Mouse (Mus musculus) spleen, adult 2 months (tissue): ENCODE data around the gene Pcdh19. TPM values are rescaled to one million over a fixed set of nuclear protein-coding genes. Genes with fewer than 3 reads are reported as not detected.

Experiments
- DNase-seq, 2 experiments: peaks; one replicate each; pipeline versions ENCODE4 v3.0.0 to v3.0.0-alpha.2; 2012 to 2021; ENCODE audit warnings: low spot score in 2 of 2, low read depth in 1 of 2
- H3K27ac ChIP-seq: fragments of 200-500 bp; 2 replicates; pipeline ENCODE4 v1.5.1; 2012; ENCODE audit warnings: low read length, inconsistent platforms; ENCODE audit not compliant: insufficient read depth
- H3K27me3 ChIP-seq: fragments of 200-500 bp; 2 replicates; pipeline ENCODE4 v1.6.1; 2012; ENCODE audit warnings: mild to moderate bottlenecking, moderate library complexity, low read length, inconsistent platforms; ENCODE audit not compliant: control insufficient read depth, insufficient read depth
- H3K36me3 ChIP-seq: fragments of 200-500 bp; 2 replicates; pipeline ENCODE4 v1.6.1; 2012; ENCODE audit warnings: mild to moderate bottlenecking, low read length, inconsistent platforms; ENCODE audit not compliant: control insufficient read depth, insufficient read depth
- H3K4me1 ChIP-seq: fragments of 200-500 bp; 2 replicates; pipeline ENCODE4 v1.6.1; 2011; ENCODE audit warnings: inconsistent platforms; ENCODE audit not compliant: control insufficient read depth, insufficient read depth, insufficient read length
- H3K4me3 ChIP-seq: fragments of 200-500 bp; 2 replicates; pipeline ENCODE4 v1.5.1; 2011; ENCODE audit warnings: mild to moderate bottlenecking, inconsistent platforms; ENCODE audit not compliant: insufficient read depth, insufficient read length; ENCODE audit errors: extremely low read depth
- CTCF ChIP-seq: fragments of 200-500 bp; IDR thresholded peaks from 2 replicates; pipeline ENCODE4 v1.5.1; 2011; ENCODE audit warnings: mild to moderate bottlenecking, inconsistent platforms; ENCODE audit not compliant: insufficient read depth, insufficient read length, insufficient replicate concordance; ENCODE audit errors: extremely low read depth
- POLR2A ChIP-seq: fragments of 200-500 bp; IDR thresholded peaks from 2 replicates; pipeline ENCODE4 v1.6.1; 2011; ENCODE audit warnings: low read depth, low read length, inconsistent platforms
- WGBS: fragments of 180-500 bp; shearing (Covaris S2); methylation state at CpG from one replicate; pipeline ENCODE4 v1.1.7; 2018; 5-methylcytosine and 5-hydroxymethylcytosine counted together
- polyA plus RNA-seq: library from polyadenylated mRNA; depleted of rRNA; stranded (reverse); fragments of >200 nt; gene quantifications from 2 replicates; pipeline ENCODE4 v1.2.3, GENCODE M21; 2012

Pcdh19 gene
- polyA plus RNA-seq, 1 experiment = 0.04 TPM

DNA sequence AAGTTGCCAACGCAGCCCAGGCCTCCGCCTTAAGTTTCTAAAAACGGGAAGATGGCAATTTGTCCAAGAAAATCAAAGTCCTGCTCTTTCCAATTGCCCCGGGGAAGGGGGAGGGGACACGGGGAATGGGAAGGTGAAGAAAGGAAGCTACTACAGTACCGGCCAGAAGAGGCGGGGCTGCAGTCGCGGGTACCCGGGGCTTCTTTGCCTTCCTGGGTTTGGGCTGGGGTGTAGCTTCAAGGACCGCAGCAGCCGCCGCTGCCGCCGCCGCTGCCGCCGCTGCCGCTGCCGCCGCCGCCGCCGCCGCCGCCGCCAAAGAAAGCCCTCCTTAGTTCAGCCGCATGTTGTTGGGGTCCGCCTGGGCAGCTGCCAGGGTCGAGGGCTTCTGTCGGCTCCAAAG is 631 bp downstream of the Pcdh19 start:
- H3K4me1 ChIP-seq = 0 out of 2 replicates have a peak, but pooled peaks cover 3% of the 10 kb centered on the region
- H3K36me3 ChIP-seq = no peaks in the 10 kb centered on the region
- WGBS = 22% methylated on average over 15 of the region's 31 CpGs
- peaks cover 4% of the 10 kb centered on the region; the same call in 1 of the 2 replicates for H3K27me3 ChIP-seq
- peak overlapping the region; percentile 53; the same call in 1 of the 2 replicates for H3K4me3 ChIP-seq
- DNase-seq = no peak
- no peak overlapping the region for H3K27ac ChIP-seq
- TF ChIP-seq POLR2A (no peak), CTCF (no peak)

- Histone ChIP-seq H3K36me3 (no peaks in the 10 kb centered on the region), H3K4me3 (peak overlapping the region; percentile 18; the same call in 1 of the 2 replicates), H3K27me3 (peaks cover 4% of the 10 kb centered on the region; the same call in 1 of the 2 replicates), H3K4me1 (0 out of 2 replicates have a peak, but pooled peaks cover 3% of the 10 kb centered on the region), H3K27ac (no peak overlapping the region)
- WGBS = 22% methylated on average over 28 of the region's 37 CpGs
- no peak for TF ChIP-seq CTCF
- no peak for TF ChIP-seq POLR2A
- no peak for DNase-seq
Measured at GRCm38 (mm10) chrX:133687666-133688151, 1.1 kb downstream of the Pcdh19 start.

DNA sequence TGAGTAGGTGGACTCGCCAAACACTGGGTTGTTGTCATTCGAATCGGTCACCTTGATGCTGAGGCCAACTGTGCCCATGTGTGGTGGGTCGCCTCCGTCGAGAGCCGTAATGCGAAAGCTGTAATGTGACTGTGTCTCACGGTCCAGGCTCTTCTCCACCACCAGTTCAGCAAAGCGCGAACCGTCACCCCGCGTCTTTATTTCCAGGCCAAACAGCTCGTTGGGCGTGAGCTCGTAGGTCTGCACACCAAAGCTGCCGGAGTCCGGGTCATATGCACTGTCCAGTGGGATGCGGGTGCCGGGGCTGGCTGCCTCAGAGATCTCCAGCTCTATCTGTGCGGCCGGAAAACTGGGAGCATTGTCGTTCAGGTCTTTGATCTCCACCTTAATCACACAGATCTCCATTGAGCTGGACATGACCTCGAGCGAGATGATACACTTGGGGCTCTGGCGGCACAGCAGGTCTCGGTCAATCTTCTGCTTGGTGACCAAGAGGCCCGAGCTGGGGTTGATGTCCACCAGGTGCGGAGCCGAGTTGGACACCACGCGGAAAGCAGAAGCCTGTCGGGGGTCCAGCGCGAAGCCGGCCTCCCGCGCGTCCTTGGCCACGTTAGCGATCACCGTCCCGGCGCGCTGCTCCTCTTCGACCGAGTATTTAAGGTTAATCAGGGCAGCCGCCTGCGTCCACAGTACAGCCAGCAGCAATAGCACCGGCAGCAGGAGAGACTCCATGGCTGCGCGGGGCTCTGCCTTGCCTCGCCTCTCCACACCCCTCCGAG is 2.1 kb downstream of the Pcdh19 start:
- peaks cover 4% of the 10 kb centered on the region; the same call in 1 of the 2 replicates for H3K27me3 ChIP-seq
- 35% methylated on average over 55 of the region's 55 CpGs for WGBS
- 0 out of 2 replicates have a peak, but pooled peaks cover 3% of the 10 kb centered on the region for H3K4me1 ChIP-seq
- no peak overlapping the region for H3K4me3 ChIP-seq
- H3K27ac ChIP-seq = no peak overlapping the region
- DNase-seq = no peak
- H3K36me3 ChIP-seq = no peaks in the 10 kb centered on the region
- TF ChIP-seq POLR2A (no peak), CTCF (no peak)

GRCm38 (mm10) chrX:133685572-133685971 is 3.2 kb downstream of the Pcdh19 start:
- 52% methylated on average over 12 of the region's 12 CpGs for WGBS
- Histone ChIP-seq H3K27ac (no peak overlapping the region), H3K4me1 (0 out of 2 replicates have a peak, but pooled peaks cover 3% of the 10 kb centered on the region), H3K36me3 (no peaks in the 10 kb centered on the region), H3K27me3 (peaks cover 4% of the 10 kb centered on the region; the same call in 1 of the 2 replicates), H3K4me3 (no peak overlapping the region)
- TF ChIP-seq CTCF = no peak
- no peak for TF ChIP-seq POLR2A
- no peak for DNase-seq

- Histone ChIP-seq H3K36me3 (no peaks in the 10 kb centered on the region), H3K27me3 (peaks cover 4% of the 10 kb centered on the region; the same call in 1 of the 2 replicates), H3K4me3 (no peak overlapping the region), H3K4me1 (0 out of 2 replicates have a peak, but pooled peaks cover 3% of the 10 kb centered on the region), H3K27ac (no peak overlapping the region)
- no peak for TF ChIP-seq POLR2A
- no peak for TF ChIP-seq CTCF
- DNase-seq = no peak
- WGBS = 44% methylated on average over 3 of the region's 3 CpGs
Measured at GRCm38 (mm10) chrX:133683961-133684360, 4.8 kb downstream of the Pcdh19 start.

- no peak for TF ChIP-seq CTCF
- no peak for TF ChIP-seq POLR2A
- WGBS = 29% methylated on average over 2 of the region's 2 CpGs
- H3K4me1 ChIP-seq = no peaks in the 10 kb centered on the region
- H3K27me3 ChIP-seq = no peaks in the 10 kb centered on the region
- no peak for DNase-seq
- H3K27ac ChIP-seq = no peak overlapping the region
- no peak overlapping the region for H3K4me3 ChIP-seq
- H3K36me3 ChIP-seq = no peaks in the 10 kb centered on the region
Measured at GRCm38 (mm10) chrX:133675121-133675520, 13.7 kb downstream of the Pcdh19 start.

- TF ChIP-seq POLR2A = no peak
- no peak for TF ChIP-seq CTCF
- 59% methylated on average over 3 of the region's 3 CpGs for WGBS
- no peaks in the 10 kb centered on the region for H3K27me3 ChIP-seq
- no peaks in the 10 kb centered on the region for H3K36me3 ChIP-seq
- H3K4me3 ChIP-seq = no peak overlapping the region
- no peak overlapping the region for H3K27ac ChIP-seq
- no peak for DNase-seq
- H3K4me1 ChIP-seq = no peaks in the 10 kb centered on the region
Measured at GRCm38 (mm10) chrX:133673796-133674195, 15.0 kb downstream of the Pcdh19 start.
